Mouse (Mus musculus) kidney, adult 11 months (tissue): ENCODE measurements around the gene Kif4.
A peak's percentile ranks its signal among the peaks of the same experiment; 100 is the strongest.

Experiments used
- DNase-seq: peaks from one replicate; pipeline ENCODE4 v3.0.0; 2022

Gene Kif4

DNA sequence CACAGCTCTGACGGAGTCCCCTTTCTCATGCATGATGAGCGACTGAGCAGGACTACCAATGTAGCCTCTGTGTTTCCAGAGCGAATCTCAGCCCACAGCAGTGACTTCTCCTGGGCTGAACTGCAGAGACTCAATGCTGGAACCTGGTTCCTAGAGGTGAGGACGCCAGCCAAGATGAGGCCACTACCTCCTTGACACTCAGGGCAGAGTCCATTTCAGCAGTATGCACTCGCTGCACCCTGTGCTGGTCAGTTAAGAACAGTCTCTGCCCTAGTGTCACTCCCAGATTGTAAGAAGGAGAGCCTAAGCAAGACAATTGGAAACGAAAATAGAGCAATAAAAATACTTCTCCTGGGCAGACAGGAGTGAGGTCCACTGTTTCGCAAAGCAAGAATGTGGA is 108.8 kb downstream of the Kif4 start:
- DNase-seq = peak; percentile 64

DNA sequence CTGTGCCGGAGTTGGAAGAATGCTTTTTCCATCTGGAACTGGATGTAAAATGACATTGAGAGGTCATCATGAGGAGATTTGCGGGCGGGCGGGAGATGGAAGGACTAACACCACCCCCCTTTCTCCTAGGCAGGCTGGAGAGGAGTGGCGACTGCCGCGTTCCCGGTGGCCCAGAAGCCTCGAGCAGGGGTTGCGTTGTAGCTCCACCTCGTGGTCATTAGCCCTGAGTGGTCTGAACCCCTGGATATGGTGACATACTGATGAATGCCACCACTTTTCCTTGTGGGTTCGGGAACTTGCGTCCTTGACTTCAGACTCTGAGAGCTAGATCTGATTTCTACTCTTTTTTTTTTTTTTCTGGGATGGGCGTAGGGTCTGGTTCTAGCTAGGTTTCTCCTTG is 113.4 kb downstream of the Kif4 start:
- DNase-seq = peak; percentile 42

DNA sequence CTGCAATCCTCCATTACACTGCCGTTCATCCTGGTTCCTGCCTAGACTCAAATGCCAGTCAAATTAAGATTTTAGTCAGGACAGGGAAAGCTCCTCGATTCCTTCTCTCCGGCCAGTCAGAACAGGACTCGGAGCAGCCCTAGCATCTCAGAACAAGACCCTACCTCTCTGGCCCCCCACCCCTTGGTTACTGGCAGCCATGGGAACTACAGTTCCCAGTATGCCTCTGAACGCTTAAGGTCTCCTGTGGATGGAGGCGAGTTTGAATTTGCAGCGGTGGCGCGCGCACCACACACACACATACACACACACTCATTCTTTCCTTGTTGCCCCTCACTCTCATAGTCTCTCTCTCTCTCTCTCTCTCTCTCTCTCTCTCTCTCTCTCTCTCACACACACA is 113.9 kb downstream of the Kif4 start:
- no peak for DNase-seq

DNA sequence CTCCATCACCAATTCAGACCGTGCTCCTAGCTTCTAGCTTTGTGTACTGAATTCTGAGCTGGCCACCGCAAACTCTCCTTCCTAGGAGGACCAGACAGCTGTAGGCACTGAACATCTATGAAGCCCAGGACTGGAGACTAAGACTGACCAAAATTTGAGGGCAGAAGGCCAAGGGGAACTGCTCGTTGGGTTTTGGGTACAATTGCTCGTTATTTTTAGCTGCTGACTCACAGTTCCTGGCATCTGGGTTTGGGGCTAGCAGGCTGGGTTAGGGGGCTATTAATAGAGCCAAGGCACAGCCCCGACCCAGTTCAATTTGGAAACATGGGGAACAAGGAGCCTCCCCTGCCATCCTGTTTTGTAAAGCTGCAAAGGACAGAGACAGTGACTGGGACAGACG is 115.2 kb downstream of the Kif4 start:
- DNase-seq = no peak

DNA sequence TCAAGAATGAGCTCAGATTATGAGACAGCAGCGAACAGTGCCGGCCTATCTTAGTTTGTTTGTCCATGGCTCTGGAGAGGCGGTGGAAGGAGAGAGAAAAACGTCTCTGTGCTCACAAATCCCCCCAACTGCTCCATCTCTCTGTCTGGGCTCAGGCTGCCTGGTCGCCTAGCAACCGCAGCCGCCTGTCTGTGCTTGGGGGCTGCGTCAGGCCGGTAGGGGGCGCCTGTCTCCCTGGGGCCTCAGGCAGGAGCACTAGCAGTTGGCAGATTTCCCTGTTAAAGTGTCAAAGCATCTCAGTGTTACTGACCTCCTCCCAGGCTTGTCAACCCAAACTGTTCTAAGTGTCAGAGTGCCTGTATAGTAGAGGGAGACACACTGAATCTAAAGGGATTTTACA is 116.4 kb downstream of the Kif4 start:
- no peak for DNase-seq

DNA sequence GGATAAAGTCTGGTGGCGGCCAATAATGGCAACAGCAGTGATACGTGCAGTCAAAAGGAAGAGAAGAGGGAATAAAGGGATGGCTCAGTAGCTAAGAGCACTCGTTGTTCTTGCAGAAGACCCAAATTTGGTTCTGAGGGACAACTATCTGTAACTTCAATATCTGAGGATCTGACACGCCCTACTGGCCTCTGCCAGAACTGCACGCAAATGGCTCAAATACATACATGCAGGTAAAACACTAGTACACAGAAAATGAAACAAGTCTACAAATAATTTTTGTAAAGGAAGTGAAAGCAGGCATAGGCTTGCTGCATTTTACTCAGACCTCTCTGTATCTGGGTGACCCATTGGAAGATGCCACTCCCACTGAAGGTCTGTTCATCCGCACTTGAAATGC is 140.3 kb downstream of the Kif4 start:
- no peak for DNase-seq

DNA sequence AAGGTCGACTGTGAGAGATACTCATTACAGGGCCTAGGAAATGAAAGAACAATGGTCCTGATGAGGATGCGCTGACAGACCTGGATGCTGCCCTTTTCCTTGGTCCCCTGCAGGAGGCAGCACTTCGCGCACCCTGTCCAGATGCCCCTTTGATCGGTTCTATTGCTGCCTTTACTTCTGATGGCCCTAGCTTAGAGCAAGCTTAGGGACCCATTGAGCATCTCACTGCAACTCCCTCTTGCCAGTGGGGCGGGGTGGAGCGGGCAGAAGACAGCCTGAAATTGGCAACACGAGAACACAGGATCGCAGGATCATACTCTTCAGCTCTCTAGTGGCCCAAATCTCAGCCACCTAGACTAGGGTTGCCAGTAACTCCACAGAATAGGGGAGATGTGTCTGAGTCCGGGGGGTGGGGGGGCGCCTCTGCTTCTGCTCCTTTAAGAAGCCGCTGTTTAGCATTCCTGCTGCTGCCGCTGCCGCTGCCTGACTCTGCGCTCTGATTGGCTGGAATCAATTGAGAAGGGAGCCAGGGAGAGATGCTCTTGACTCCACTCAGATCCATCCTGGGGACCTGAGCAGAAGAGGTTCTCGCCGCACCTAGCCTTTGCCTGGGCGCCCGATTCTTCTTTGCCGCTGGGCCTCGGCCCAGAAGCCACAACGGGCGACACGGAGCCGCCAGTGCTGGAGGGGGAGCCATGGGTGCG is 141.8 kb downstream of the Kif4 start, which contains the start of gene Dlg3:
TSS of gene Dlg3 (plus strand) at position 542 of the 704 bp plus-strand sequence.
- no peak for DNase-seq

DNA sequence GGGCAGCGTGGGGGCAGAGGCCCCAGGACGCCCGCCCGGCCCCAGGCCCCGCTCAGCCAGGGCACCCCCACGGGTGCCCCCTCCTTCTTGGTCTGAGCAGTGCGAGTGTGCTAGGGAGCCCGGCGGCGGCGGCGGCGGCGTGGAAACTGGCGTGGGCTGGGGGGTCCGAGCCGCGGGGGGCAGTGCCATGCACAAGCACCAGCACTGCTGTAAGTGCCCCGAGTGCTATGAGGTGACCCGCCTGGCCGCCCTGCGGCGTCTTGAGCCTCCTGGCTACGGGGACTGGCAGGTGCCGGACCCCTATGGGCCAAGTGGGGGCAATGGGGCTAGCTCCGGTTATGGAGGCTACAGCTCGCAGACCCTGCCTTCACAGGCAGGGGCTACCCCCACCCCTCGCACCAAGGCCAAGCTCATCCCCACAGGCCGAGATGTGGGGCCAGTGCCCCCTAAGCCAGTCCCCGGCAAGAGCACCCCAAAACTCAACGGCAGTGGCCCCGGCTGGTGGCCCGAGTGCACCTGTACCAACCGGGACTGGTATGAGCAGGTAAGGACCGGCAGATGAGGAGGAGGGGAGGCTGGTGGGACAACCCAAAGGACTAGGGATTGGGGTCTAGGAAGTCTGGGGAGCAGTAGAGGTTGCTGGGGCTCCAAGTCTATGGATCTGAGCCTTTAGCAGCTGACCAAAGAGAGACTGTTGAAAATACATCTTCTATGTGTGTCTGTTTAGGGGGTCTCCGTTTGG is 142.5 kb downstream of the Kif4 start:
- no peak for DNase-seq

DNA sequence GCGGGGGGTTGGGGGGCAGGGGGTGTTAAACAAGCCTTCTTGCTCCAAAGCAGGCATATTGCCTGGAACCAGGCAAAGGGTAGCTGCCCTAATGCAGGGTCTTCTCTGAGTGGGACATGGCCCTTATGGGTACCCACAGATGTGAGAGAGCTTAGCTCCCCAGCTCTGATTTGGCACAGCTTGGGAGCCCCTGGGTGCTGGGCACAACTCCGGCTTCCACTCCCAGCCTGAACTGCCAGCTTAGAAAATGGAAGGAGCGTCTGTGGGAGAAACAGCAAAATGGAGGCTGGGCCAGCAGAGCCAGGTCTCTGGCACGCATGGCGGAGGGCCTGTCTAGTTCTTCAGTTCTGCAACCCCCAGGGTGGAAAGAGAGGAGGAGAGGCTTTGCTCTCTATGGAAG is 143.7 kb downstream of the Kif4 start:
- no peak for DNase-seq

DNA sequence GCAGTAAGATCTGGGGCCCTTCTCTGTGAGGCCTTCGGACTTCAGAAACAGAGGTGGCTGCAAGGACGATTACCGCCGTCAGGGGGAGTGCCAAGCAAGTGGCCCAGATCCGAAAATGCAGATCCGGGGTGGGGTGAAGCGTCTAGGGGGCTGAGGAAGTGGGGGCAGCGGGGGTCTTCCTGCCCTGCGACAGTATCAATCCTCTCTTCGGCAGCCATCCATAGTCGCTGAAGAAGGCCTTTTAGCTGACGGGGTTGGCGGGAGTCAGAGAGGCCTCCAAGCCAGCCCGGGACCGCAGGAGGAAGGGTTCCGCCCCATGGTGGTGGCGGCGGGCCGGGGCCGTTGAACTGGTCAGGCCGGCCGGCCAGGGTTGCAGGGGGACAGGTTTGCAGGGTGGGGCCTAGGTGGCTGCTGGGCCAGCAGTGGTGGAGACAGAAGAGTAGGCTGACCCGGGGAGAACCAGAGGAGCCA is 148.8 kb downstream of the Kif4 start:
- peak; percentile 51 for DNase-seq

DNA sequence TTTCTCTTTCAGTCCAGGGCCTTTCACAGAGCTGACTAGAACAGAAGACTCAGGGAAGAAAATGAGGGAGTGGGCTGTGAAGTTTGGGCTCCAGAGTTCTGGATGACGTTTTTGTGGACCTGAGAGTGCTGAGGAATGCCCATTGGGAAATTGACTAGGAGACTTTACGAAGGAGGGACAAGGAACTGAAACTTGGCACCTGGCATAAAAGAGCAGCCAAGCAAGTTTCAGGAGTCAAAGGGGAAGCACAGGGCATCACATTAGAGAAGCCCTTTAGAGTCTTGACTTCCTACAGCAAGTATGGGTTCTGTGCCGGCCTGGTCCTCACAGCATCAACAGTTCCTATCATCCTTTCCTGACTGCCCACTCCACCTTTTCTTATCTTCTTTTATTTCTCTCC is 149.9 kb downstream of the Kif4 start:
- DNase-seq = no peak

DNA sequence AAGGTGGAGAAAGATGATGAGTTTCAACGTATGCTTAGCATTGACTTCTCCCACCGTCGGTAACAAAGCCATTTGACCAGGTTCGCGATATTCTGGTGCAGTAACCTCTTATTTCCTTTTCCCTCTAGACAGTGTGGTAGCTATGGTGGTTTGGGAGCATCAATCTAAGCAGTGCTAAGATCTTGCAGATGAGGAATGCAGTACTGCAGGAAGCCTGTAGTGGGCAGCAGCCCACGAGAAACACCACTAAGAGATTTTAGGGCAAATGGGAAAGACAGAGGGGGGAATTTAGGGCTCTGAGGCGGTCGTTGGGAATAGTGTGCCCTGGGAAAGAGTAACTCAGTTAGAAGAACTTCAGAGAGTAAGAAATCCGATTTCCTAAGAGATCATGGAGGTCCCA is 151.0 kb downstream of the Kif4 start:
- no peak for DNase-seq
